Mouse (Mus musculus) C2C12 (cell line): ENCODE measurements around the gene Sorbs1.

Source experiments
- CTCF ChIP-seq: IDR thresholded peaks from one replicate; pipeline ENCODE4 v1.5.1; 2011; ENCODE audit not compliant: control insufficient read depth, insufficient read depth, insufficient read length
- MYOD1 ChIP-seq: IDR thresholded peaks from one replicate; pipeline ENCODE4 v1.6.1; 2011; ENCODE audit warnings: low read depth; ENCODE audit not compliant: control insufficient read depth, insufficient read length

DNA sequence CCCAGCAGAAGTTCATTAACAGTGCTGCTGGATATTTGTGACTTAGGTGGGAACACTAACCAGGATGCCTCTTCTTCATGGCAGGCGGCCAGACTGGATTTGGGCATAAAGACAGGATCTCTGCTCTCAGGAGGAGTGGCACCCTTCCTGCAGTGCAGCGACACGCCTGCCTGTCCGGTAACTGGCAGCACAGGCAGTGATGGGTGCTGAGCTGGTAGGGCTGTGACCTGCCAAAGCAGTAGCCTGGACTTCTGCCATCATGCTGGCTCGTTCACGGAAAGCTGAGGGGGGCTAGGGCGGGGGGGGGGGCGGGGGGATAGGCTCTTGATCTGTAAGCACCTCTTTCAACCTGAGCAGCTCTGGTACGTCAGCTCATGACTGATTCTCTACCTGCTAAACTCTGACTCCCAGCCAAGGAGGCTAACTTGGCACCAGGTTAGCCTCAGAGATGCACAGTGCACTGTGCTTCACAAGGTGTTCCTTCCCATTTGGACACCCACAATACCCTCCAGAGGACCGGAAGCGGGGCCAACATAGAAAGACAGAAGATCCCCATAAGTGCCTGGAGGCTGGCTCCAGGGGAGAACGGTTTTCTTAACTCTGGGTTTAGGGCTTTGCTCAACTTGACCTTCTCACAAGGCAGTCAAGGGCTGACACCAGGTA, 151.2 kb downstream of the Sorbs1 start:
- no peak for TF ChIP-seq CTCF
- no peak for TF ChIP-seq MYOD1
